Mouse (Mus musculus): ENCODE results near the gene Sytl2.

DNA sequence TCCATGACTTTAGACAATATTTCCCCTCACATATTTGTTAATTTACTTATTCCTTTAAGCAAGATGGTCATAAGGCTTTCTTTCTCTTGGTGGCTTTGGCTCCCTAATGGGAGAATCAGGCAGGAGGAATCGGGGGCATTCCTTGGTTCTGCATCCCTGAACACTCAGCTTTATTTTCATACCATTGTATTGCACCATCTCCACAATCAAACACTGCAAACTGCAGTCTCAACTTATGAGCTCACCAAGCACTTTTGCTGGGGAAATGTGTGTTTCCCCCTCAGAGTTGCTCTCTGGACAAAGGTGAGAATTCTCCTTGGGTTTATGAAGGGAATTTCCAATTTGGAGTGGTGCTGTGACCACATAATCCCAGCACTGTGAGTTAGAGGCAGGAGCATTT lies 28.1 kb downstream of the Sytl2 start:
- TF ChIP-seq EP300 (IDR thresholded peaks at IDR 0.05; ENCODE audit: low read depth): no peak
- no peak for TF ChIP-seq CTCF (IDR thresholded peaks at IDR 0.05; ENCODE audit: low read depth)
